ENCODE assay signal across 27 mouse cellular contexts in genomic region chr4:155645721-155646120, GRCm38 (mm10). TPM values are rescaled to one million over a fixed set of nuclear protein-coding genes. Genes with fewer than 3 reads are reported as not detected.
"Had no signal": no experiment of that assay in that cellular context is flagged by ENCODE, and none has a peak within 500 bp of the region (broad histone marks: within the 10 kb centered on the region; RNA-seq: fewer than 3 reads in every experiment).

No protein-coding gene starts in this region.

- H3K9me3 ChIP-seq: midbrain, embryonic 10.5 days; midbrain, embryonic 12.5 days; neural tube, embryonic 13.5 days; neural tube, embryonic 15.5 days; stomach, embryonic 15.5 days had no signal

- H3K27ac ChIP-seq: midbrain, embryonic 10.5 days; midbrain, embryonic 12.5 days; neural tube, embryonic 13.5 days; neural tube, embryonic 15.5 days; stomach, embryonic 15.5 days; stomach, postnatal 0 days had no signal

- H3K27me3 ChIP-seq: stomach, embryonic 15.5 days had no signal

- ATAC-seq: midbrain, embryonic 16.5 days had no signal

- H3K4me2 ChIP-seq: lung, embryonic 14.5 days; midbrain, embryonic 12.5 days; neural tube, embryonic 13.5 days; neural tube, embryonic 15.5 days; stomach, embryonic 15.5 days had no signal

- H3K4me1 ChIP-seq: midbrain, embryonic 10.5 days; midbrain, embryonic 12.5 days; neural tube, embryonic 13.5 days; neural tube, embryonic 15.5 days; stomach, embryonic 15.5 days had no signal

- DNase-seq: lung, adult 18-20 months; lung, embryonic 14.5 days; lung, postnatal 10 days; lung, postnatal 4 days; midbrain, embryonic 14.5 days; retina, postnatal 1 day; right cerebral cortex, adult 18-20 months; right cerebral cortex, postnatal 25 days; right cerebral cortex, postnatal 4 days; thymus, adult 2 months; thymus, postnatal 25 days; thymus, postnatal 4 days had no signal

- H3K4me3 ChIP-seq: midbrain, embryonic 10.5 days; midbrain, embryonic 12.5 days; myocyte; neural tube, embryonic 13.5 days; neural tube, embryonic 15.5 days; stomach, embryonic 15.5 days had no signal

- H3K9ac ChIP-seq: lung, embryonic 14.5 days; midbrain, embryonic 12.5 days; neural tube, embryonic 13.5 days; neural tube, embryonic 15.5 days; stomach, embryonic 15.5 days had no signal

RNA-seq across cellular contexts. Expression of gene Gm10563, which starts 0.5 kb away (rescaled TPM):
- total RNA-seq: megakaryocyte, adult 5-6 weeks; megakaryocyte-erythroid progenitor cell, adult 5-6 weeks had no signal
- polyA plus RNA-seq: lung, embryonic 14.5 days; lung, embryonic 16.5 days; midbrain, embryonic 10.5 days; midbrain, embryonic 12.5 days; midbrain, embryonic 14.5 days; midbrain, embryonic 16.5 days; myocyte; neural tube, embryonic 11.5 days; neural tube, embryonic 13.5 days; neural tube, embryonic 15.5 days; spleen, adult 2 months; stomach, embryonic 15.5 days; stomach, postnatal 0 days; testis, adult 2 months; thymus, adult 2 months; urinary bladder, adult 2 months had no signal

RNA-seq across cellular contexts. Expression of gene Mmp23, which starts 7.5 kb away (rescaled TPM):
- total RNA-seq: megakaryocyte-erythroid progenitor cell, adult 5-6 weeks had no signal
